Mouse (Mus musculus) liver, embryonic 11.5 days (tissue): Measurements from ENCODE around the gene Gprasp2. TPM values are rescaled to one million over a fixed set of nuclear protein-coding genes. Genes with fewer than 3 reads are reported as not detected.
A peak's percentile ranks its signal among the peaks of the same experiment; 100 is the strongest.
"Not testable (repeated sequence)": the region's sequence is repeated elsewhere in the genome, so short reads cannot be mapped to it uniquely, and the experiment has no call there.

ENCODE experiments used
- ATAC-seq: fragments of 200-750 bp; cut with Nextera tagmentation; replicated peaks from 2 replicates; pipeline ENCODE4 v1.8.0; 2017; ENCODE audit warnings: moderate number of reproducible peaks, mild to moderate bottlenecking, moderate TSS enrichment, moderate library complexity; ENCODE audit not compliant: low FRiP score
- DNase-seq: peaks from one replicate; pipeline ENCODE4 v3.0.0-alpha.2; 2017; ENCODE audit warnings: low spot score
- H3K27ac ChIP-seq: fragments of 300-500 bp; sonication (generic); 2 replicates; pipeline ENCODE4 v1.5.1; 2014; ENCODE audit warnings: mild to moderate bottlenecking, low read depth, low read length, control low read depth
- H3K27me3 ChIP-seq: fragments of 300-500 bp; sonication (generic); replicated peaks from 2 replicates; pipeline ENCODE4 v1.6.1; 2014; ENCODE audit warnings: low read length, mixed read lengths; ENCODE audit not compliant: control insufficient read depth, insufficient read depth
- H3K36me3 ChIP-seq: fragments of 300-500 bp; sonication (generic); 2 replicates; pipeline ENCODE4 v1.6.1; 2014; ENCODE audit warnings: mild to moderate bottlenecking, low read length, moderate library complexity, mixed read lengths; ENCODE audit not compliant: control insufficient read depth, insufficient read depth
- H3K4me1 ChIP-seq: fragments of 300-500 bp; sonication (generic); replicated peaks from 2 replicates; pipeline ENCODE4 v1.6.1; 2014; ENCODE audit warnings: low read length, mixed read lengths; ENCODE audit not compliant: control insufficient read depth, insufficient read depth
- H3K4me2 ChIP-seq: fragments of 300-500 bp; sonication (generic); 2 replicates; pipeline ENCODE4 v1.6.1; 2014; ENCODE audit warnings: mild to moderate bottlenecking, control low read depth, moderate library complexity
- H3K4me3 ChIP-seq: fragments of 300-500 bp; sonication (generic); 2 replicates; pipeline ENCODE4 v1.5.1; 2014; ENCODE audit warnings: low read depth, low read length, control low read depth
- H3K9ac ChIP-seq: fragments of 300-500 bp; sonication (generic); 2 replicates; pipeline ENCODE4 v1.6.1; 2014; ENCODE audit warnings: low read depth, low read length, control low read depth
- H3K9me3 ChIP-seq: fragments of 300-500 bp; sonication (generic); 2 replicates; pipeline ENCODE4 v1.6.1; 2016; ENCODE audit warnings: low read length, inconsistent platforms, mixed read lengths; ENCODE audit not compliant: control insufficient read depth
- WGBS: fragments of 180-500 bp; shearing (Covaris S2); extraction: QIAGEN DNeasy Blood & Tissue Kit; methylation state at CpG from one replicate; pipeline ENCODE4 v1.1.7; 2014; 5-methylcytosine and 5-hydroxymethylcytosine counted together
- polyA plus RNA-seq: library from polyadenylated mRNA; unstranded; fragments of >200 nt; fragmentation: Nextera tagmentation; extraction: Ambion mirVana; gene quantifications from 2 replicates; pipeline ENCODE4 v1.2.1, GENCODE M21; 2014

Gene Gprasp2
- polyA plus RNA-seq, 1 experiment from 2014 or later, result 6.5 TPM

GRCm38 (mm10) chrX:135835896-135836295 lies 2.9 kb upstream of the Gprasp2 start:
- 43% methylated on average over 1 of the region's 1 CpGs for WGBS

GRCm38 (mm10) chrX:135837896-135838295 lies 938 bp upstream of the Gprasp2 start:
- no peak for DNase-seq
- Histone ChIP-seq H3K27ac (no peak overlapping the region), H3K36me3 (no peaks in the 10 kb centered on the region), H3K4me2 (no peak overlapping the region), H3K9me3 (no peaks in the 10 kb centered on the region), H3K4me1 (no peaks in the 10 kb centered on the region), H3K9ac (no peak overlapping the region), H3K27me3 (no peaks in the 10 kb centered on the region), H3K4me3 (no peak overlapping the region)
- 78% methylated on average over 2 of the region's 2 CpGs for WGBS
- ATAC-seq, result no peak

More at GRCm38 (mm10) chrX:135835896-135836295, 2.9 kb upstream of the Gprasp2 start:
- ATAC-seq, result peak; percentile 58; the same call in 1 of the 2 replicates
- not testable (repeated sequence) for H3K4me1 ChIP-seq, H3K4me3 ChIP-seq, H3K36me3 ChIP-seq, H3K9ac ChIP-seq, H3K4me2 ChIP-seq, H3K9me3 ChIP-seq, H3K27ac ChIP-seq, DNase-seq, H3K27me3 ChIP-seq

- Histone ChIP-seq H3K4me2 (peak overlapping the region; percentile 68), H3K4me3 (peak overlapping the region; percentile 49)
- peak; percentile 24; the same call in 1 of the 2 replicates for ATAC-seq
- not testable (repeated sequence) for H3K27me3 ChIP-seq, H3K4me1 ChIP-seq, H3K27ac ChIP-seq, H3K9me3 ChIP-seq, H3K36me3 ChIP-seq, DNase-seq, H3K9ac ChIP-seq
- 23% methylated on average over 15 of the region's 17 CpGs for WGBS
These were observed 860 bp downstream of the Gprasp2 start for GRCm38 (mm10) chrX:135839397-135840391.

- not testable (repeated sequence) for H3K4me2 ChIP-seq, ATAC-seq, H3K9ac ChIP-seq
These were observed 28.0 kb downstream of the Gprasp2 start for GRCm38 (mm10) chrX:135866806-135867205.

GRCm38 (mm10) chrX:135876679-135877078 lies 37.8 kb downstream of the Gprasp2 start:
- Histone ChIP-seq H3K27me3 (no peaks in the 10 kb centered on the region), H3K36me3 (no peaks in the 10 kb centered on the region), H3K4me3 (no peak overlapping the region), H3K9me3 (no peaks in the 10 kb centered on the region), H3K27ac (no peak overlapping the region), H3K4me1 (no peaks in the 10 kb centered on the region), H3K9ac (no peak overlapping the region), H3K4me2 (no peak overlapping the region)
- 68% methylated on average over 1 of the region's 1 CpGs for WGBS
- no peak for ATAC-seq
- DNase-seq, result no peak

More at GRCm38 (mm10) chrX:135866806-135867205, 28.0 kb downstream of the Gprasp2 start:
- not testable (repeated sequence) for H3K4me3 ChIP-seq, DNase-seq, H3K27me3 ChIP-seq, H3K9me3 ChIP-seq, H3K36me3 ChIP-seq, H3K4me1 ChIP-seq, H3K27ac ChIP-seq
- 82% methylated on average over 9 of the region's 9 CpGs for WGBS

- DNase-seq (no peak), ATAC-seq (no peak)
- Histone ChIP-seq H3K9ac (no peak overlapping the region), H3K4me2 (no peak overlapping the region), H3K27me3 (no peaks in the 10 kb centered on the region), H3K36me3 (no peaks in the 10 kb centered on the region), H3K4me1 (no peaks in the 10 kb centered on the region), H3K9me3 (no peaks in the 10 kb centered on the region), H3K4me3 (no peak overlapping the region), H3K27ac (no peak overlapping the region)
- 95% methylated on average over 1 of the region's 1 CpGs for WGBS
These were observed 40.8 kb downstream of the Gprasp2 start for GRCm38 (mm10) chrX:135879626-135880025.

GRCm38 (mm10) chrX:135885411-135886233 lies 46.8 kb downstream of the Gprasp2 start:
- Histone ChIP-seq H3K9me3 (no peaks in the 10 kb centered on the region), H3K4me2 (peak overlapping the region; percentile 62), H3K27ac (peak overlapping the region; percentile 68), H3K4me1 (no peaks in the 10 kb centered on the region), H3K27me3 (no peaks in the 10 kb centered on the region), H3K4me3 (peak overlapping the region; percentile 73), H3K36me3 (peaks cover 2% of the 10 kb centered on the region; the same call in 1 of the 2 replicates), H3K9ac (peak overlapping the region; percentile 79)
- DNase-seq, result peak; percentile 77
- peak; percentile 95 for ATAC-seq
- WGBS, result 17% methylated on average over 35 of the region's 41 CpGs

- DNase-seq (no peak), ATAC-seq (peak; percentile 64)
- peak overlapping the region; percentile 62 for H3K4me2 ChIP-seq
- H3K36me3 ChIP-seq, result peaks cover 2% of the 10 kb centered on the region; the same call in 1 of the 2 replicates
- WGBS, result 17% methylated on average over 8 of the region's 11 CpGs
- no peaks in the 10 kb centered on the region for H3K4me1 ChIP-seq
- no peaks in the 10 kb centered on the region for H3K27me3 ChIP-seq
- H3K27ac ChIP-seq, result peak overlapping the region; percentile 68
- H3K4me3 ChIP-seq, result peak overlapping the region; percentile 73
- no peaks in the 10 kb centered on the region for H3K9me3 ChIP-seq
- peak overlapping the region; percentile 79 for H3K9ac ChIP-seq
These were observed 47.4 kb downstream of the Gprasp2 start for GRCm38 (mm10) chrX:135886234-135886585.
